Mouse (Mus musculus) small intestine, adult 2 months (tissue): Measurements from ENCODE around the gene Cacna1a.

Experiments used
- CTCF ChIP-seq: fragments of 200-500 bp; IDR thresholded peaks from 2 replicates; pipeline ENCODE4 v1.5.1; 2012; ENCODE audit warnings: low read depth, mild to moderate bottlenecking, control low read depth, inconsistent platforms, low read length, moderate library complexity, mixed read lengths; ENCODE audit not compliant: insufficient replicate concordance, insufficient read length; ENCODE audit errors: extremely low read depth
- POLR2A ChIP-seq: fragments of 200-500 bp; IDR thresholded peaks from 2 replicates; pipeline ENCODE4 v1.6.1; 2012; ENCODE audit warnings: low read depth, mild to moderate bottlenecking, control low read depth, inconsistent platforms, low read length, moderate library complexity

GRCm38 (mm10) chr8:84518720-84519119, 130.5 kb downstream of the Cacna1a start:
- no peak for TF ChIP-seq CTCF
- TF ChIP-seq POLR2A = no peak
